Mouse (Mus musculus): Measurements from ENCODE around the gene Sycp2.

Gene Sycp2

DNA sequence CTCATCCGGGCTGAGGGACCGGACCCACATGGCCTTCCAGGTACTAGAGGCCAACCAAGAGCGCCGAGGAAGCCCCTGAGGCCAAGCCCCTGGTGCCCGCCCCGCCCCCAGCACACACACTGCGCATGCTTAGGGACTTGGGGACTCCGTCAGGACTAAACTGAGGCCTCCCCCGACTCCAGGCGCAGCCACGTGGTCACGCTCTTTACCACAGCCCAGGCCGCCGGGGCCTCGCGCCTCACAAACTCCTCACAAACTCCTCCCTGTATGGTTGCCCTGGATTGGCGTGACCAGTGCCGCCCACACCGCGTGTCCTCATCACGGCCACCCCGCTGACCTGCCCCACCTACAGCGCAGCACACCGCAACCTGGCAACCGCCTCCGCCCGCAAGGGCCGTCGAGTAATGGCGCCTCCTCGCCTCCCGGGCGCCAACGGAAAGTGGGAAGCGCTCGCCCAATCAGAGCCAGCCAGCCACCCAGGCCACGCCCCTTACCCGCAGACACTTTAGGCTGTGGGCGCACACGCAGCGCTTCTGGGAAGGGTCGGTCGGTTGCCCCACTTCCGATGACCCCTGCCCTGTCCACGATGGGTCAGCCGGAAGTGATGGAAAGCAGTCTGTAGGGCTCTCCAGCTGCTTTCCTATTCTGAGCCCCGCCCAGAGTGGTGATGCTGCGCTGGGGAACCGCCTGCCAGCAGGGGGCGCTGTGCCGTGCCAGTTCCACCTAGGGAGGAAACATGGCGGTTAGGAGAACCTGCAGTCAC lies at the start of gene Sycp2:
Gene Sycp2 (minus strand): TSS at position 633 of the 763 bp plus-strand sequence.
- peak in 1 of 2 experiments; percentile 30 for DNase-seq (ENCODE audit: low spot score in 2 of 2)

DNA sequence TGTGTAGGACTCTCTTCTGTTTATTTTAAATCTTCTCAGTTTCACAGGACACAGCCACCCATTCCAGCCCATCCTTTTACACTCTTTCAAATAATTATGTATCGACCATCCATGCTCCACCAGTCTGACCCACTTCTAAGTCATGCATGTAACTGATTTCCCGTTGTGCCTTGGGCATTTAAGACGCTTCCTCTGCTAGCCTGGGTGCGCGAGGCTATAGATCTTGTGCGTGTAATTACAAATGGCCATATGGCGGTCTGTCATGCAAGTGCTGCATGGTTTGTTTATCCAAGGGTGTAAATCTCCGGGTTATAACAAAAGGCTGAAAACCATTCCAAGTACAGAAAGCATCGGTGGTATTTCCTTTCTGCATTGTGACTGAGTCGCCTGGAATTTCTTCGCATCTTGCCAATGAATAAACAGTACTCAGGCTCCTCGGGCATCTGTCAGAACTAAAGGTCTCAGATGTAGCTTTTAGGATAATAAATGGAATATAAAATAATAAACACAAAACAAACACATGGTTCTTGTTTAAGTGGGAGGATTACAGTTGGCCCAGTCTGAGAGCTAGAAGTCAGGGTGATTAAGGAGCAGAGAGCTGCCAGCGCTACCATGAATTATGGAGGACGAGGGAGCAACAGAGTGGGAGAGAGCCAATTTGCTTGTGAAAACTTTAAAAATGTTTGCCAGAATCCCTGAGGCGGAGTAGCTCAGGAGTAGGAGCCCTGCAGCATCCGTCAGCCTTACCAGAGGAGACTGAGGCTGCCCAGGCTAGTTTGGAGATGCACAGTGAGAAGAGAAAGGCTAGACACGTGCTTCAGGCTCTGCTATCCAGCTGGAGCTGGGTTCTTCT lies 47.4 kb upstream of the Sycp2 start:
- DNase-seq (ENCODE audit: low spot score in 2 of 2) = no peak

DNA sequence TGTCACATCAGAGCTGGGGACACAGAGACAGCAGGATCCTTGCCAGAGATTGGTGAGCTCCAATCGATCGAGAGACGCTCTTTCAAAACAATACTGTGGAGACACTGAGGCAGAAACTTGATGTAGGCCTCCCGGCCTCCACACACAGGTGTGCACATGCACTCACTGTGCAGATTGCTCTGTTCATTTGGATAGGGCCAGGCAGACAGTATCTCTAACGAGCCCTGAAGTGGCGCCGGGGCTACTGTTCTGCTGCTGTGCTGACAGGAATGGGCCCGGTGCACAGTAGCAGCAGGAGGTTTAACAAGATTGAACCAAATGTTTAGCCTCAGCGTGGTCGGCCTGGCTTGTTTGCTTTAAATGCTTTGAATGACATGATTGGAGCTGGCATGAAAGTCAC lies 43.5 kb upstream of the Sycp2 start:
- no peak for DNase-seq (ENCODE audit: low spot score in 2 of 2)

DNA sequence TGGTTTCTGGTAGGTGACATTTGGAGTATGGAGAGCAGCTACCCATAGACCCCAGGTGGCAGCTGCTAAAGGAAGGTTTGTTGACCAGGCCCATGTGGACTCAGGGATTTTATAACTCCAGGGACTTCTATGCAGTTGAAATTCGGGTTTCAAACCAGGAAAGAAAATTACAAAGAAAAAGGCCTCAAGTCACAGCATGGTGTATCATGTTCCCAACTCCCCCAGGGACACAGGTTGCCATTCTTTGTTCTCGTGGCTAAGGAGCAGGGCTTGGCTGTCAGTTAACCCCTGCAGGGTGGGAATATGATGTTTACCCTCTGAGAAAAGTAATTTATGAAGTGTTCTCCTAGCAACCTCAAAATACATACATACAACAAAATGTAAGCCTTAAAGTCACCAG lies 42.8 kb upstream of the Sycp2 start:
- no peak for DNase-seq (ENCODE audit: low spot score in 2 of 2)

DNA sequence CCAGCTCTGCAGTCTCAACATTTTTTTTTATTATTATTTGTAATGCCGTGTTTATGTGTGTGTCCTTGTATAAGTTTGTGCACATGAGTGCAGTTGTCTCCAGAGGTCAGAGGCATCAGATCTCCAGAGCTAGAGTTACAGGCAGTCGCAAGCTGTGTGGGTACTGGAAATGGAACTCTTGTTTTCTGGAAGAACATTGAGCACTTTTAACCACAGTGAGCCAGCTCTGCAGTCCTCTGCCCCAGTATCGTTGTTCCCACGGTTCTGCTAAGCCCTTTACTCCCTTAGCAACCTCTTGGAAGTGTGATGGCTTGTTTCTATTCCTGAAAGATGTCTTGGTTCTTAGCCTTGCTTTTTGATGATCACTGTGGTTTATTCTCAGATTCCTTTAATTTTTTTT lies 41.9 kb upstream of the Sycp2 start:
- DNase-seq (ENCODE audit: low spot score in 2 of 2) = no peak

DNA sequence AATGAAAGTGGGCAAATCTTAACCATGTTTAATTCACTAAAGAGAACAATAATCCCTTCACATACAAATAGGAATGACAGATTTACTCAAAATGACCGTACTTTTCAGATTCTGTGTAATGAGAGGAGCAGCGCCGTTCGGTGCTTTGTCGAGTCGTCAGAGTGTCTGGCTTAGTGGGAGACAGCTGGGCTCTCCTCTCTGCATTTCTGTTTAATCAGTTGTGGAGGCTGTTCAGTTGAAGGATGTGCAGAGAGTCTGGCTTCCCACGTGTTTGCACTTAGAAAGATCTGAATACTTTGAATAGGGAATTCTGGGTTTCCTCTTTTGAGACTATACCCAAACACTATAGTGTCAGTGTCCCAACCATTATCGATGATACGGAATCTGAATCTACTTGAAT lies 29.8 kb upstream of the Sycp2 start:
- DNase-seq (ENCODE audit: low spot score in 2 of 2) = no peak

DNA sequence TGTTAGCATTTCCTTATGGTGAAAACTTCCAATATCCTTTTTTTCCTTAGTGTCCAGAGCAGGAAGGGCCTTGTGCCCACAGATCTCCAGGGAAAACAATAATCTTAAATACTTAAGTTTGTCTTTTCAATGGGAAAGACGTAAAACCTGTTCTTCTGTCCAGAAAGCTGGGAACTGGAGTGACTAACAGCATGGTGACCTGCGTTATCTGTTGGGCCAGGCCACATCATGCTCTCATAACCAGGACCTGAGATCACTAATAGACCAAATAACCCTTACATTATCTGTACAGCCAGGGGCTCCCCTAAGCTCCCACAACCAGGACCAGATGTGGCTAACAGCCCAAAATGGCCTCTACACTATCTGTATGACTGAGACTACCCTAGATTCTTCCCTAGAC lies 26.4 kb upstream of the Sycp2 start:
- no peak for DNase-seq (ENCODE audit: low spot score in 2 of 2)

DNA sequence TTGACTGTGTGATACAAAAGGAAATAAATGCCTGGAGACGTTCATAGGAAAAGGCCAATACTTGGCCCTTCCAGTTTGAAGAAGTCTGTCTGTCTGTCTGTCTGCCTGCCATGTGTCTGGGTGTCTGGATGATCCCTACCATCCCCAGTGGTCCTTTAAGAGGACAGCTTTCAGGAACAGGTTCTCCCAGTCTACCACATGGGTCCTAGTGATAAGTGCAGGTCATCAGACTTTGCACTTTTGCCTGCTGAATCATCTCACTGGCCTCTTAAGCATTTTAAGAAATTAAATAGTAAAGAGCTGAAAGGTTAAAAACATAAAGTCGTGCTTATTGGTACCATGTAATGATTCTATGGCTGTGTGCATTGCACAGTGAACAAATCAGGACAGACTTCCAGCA lies 26.0 kb upstream of the Sycp2 start:
- no peak for DNase-seq (ENCODE audit: low spot score in 2 of 2)

DNA sequence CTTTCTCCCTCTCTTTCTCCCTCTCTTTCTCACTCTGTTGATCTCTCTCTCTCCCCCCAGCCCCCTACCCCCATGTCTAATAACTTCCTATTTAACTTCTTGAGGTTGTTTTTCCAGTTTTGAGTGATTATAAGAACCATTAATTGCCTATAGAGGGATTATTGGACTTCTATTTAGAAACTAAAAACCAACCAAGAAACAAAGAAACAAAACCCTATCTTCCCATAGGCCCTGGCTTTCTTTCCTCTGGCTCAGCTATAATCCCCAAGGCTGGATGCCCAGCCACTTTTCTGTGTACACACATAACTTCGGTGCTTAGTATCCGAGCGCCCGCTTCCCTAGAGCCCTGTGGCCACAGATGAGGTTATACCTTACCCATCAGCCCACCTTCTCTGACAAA lies 22.7 kb upstream of the Sycp2 start, which contains the start of gene Cdh26:
Gene Cdh26 (plus strand): TSS at position 301 of the 400 bp plus-strand sequence.
- no peak for DNase-seq (ENCODE audit: low spot score in 2 of 2)

DNA sequence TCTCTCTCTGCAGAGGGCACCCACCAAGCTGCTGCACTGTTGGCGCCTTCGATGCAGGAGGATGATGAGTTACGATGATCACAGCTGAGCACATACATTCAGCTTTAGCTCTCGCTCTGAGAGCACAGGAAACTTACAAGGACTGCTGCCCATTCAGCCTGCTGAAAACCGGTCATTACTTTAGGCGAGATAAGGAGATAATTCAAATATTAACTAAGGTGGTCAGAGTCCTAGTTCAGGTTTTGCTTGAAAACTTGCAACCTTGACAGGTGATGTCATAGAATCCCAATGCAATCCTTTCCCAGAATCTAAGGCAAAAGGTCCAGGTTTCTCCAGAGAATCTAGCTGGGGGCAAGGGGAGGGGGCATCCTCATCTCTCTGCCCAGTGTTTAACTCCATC lies 21.9 kb upstream of the Sycp2 start:
- DNase-seq (ENCODE audit: low spot score in 2 of 2) = no peak

DNA sequence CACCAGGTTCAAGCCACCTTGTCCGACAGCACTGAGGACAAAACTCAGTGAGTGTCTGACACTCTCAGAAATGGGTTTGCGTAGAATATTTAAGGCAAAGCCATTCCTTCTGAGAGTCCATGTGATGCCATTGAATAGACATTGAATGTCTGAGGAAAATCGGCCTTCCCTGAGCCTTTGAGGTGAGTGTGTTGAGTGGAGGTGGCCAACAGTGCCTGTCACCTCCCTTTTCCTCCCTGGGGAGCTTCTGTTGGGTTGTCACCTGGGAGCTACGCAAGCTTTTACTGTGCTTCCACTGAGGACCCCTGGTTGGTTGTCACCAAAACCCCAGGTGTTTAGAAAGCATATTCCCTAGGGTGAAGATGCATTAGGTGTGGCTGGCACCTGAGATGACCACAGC lies 21.2 kb upstream of the Sycp2 start:
- DNase-seq (ENCODE audit: low spot score in 2 of 2) = no peak

DNA sequence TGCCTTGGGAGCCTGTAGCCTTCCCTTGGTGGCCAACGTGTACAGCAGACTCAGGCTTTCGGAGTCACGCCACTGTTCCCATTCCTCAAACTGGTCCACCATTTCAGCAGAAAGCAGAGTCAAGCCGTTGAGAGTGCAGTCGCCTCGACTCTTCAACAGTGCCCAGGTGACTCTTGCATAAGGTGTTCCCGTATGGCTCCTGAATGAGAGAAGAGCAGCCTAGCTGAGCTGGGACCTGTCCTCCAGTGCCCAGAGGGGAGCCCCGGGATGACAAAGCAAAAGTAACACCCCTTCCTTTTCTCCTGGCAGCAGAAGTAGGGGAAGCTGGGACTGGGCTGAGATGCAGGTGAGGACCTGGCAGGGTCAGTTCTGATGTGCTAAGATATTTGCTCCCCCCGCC lies 20.7 kb upstream of the Sycp2 start:
- no peak for DNase-seq (ENCODE audit: low spot score in 2 of 2)

DNA sequence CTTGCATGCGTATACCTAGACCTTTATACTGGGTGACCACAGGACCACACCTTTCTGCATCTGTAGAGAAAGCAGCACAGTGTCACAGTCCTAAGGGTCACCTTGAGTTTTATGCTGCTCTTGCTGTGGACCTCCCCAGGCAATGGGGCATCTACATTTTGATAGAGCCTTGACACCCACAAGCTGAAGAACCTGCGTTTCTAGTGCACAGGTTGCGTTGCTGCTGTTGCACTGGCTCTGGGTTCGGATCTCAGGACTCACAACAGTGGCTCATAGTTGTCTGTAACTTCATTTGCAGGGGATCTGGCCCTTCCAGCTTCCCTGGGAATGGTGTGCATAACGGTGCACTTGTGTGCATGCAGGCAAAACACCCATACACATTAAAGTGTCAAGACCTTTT lies 19.7 kb upstream of the Sycp2 start:
- no peak for DNase-seq (ENCODE audit: low spot score in 2 of 2)

DNA sequence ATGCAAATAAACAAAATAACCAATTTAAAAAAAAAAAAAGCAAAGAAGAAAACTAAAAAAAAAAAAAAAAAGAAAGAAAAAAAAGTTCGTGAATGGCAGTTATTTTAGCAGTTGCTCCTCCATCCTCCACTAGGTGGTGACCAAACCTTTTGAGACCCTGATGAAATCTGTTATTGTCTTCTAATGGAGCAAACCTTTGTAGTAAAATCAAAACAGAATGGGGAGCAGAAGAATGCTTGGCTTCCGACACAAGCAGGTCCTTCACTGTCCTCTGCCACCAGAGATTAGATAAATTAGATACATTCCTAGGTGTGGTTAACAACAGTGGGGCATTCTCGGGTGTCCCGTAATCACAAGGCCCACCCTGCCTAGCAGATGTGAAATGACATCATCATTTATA lies 18.7 kb upstream of the Sycp2 start:
- peak; percentile 0 to 16 for DNase-seq (ENCODE audit: low spot score in 2 of 2)

DNA sequence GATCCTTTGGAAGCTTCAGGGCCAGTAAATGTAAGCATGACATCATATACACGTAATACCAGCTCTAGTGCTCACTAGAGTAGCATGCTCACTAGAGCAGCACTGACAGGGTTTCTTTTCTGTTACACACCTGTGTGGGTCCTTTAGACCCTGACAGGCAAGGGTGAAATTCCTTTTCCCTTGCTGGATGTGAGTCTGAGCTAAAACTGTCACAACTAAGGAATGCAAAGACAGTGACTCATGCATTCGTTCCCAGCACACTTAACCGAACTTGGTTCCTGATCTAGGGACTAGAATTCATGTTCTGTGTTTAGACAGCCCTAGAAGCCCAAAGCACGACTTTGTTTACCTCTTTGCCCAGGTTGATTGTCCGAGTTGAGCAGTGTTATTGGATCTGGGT lies 15.7 kb upstream of the Sycp2 start:
- peak; percentile 0 to 1 for DNase-seq (ENCODE audit: low spot score in 2 of 2)

DNA sequence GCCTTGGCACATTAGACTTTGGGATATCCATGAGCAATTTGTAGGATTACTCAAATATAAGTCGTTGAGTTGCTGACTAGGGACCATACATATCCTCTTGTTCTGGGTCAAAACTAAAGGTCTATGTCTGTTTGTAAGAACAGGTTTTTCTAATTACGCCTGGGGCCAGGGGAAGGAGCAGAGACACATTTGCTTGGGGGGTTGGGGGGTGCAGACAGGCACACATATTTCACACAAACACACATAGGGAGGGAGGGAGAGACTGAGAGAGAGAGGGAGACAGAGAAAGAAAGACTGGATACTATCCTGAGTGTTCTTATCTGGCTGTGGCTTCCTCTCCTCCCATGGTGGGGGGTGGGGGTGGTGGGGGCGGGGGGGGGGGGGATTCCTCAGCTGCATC lies 14.7 kb upstream of the Sycp2 start:
- peak in 1 of 2 experiments; percentile 4 for DNase-seq (ENCODE audit: low spot score in 2 of 2)

DNA sequence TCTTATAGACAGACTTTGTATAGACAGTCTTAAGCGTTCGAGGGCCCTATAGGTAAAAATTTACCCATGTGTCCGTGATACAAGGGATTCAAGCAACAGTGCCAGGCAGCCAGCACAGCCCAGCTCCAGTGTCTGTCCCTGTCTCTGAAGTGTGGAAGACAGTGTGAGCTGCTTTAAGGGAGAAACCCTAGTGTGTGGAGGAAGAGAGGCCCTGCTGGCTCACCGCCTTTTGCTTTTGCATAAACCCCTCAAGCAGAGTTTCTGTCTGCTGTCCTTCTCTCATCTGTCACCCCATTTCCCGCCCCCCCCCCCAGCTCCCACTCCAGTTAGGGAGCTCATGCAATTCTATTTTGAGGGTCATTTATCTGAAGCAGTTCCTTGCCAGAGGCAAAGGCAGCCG lies 14.1 kb upstream of the Sycp2 start:
- no peak for DNase-seq (ENCODE audit: low spot score in 2 of 2)

DNA sequence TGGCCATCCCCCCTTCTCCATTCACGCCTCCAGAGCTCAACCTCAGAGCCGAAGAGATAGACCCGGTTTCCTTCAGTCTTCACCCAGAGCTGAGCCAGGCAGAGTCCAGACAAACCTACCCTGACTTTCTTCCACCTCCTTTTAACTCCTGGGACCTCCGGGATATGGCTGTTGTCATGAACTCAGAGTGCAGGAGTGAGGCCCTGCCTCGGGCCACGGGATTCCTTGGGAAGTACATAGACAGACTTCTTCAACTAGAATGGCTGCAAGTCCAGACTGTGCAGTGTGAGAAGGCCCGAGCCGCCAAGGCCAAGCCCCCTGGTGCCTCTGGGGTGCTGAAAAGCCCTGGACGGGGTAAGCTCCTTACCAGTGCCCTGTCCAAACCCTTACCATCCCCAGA lies 13.1 kb upstream of the Sycp2 start:
- DNase-seq (ENCODE audit: low spot score in 2 of 2) = peak in 1 of 2 experiments; percentile 1

DNA sequence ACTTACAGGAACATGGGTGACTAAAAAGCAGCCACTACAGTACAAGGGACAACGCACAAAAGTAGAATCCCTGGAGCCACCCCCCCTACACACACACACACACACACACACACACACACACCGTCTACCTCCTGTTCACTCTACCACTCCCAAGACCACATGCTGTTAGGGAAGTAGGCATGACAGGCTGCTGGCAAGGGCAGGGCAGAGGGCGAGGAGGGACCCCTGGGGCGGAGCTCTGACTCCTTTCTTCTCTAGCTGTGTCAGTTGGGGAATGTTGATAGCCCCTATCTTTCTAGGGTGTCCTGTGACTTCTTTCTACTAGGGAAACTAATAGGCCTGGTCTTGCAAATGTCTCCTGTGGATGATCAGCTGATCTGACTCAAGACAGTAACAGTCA lies 9.5 kb upstream of the Sycp2 start:
- DNase-seq (ENCODE audit: low spot score in 2 of 2) = peak in 1 of 2 experiments; percentile 27

DNA sequence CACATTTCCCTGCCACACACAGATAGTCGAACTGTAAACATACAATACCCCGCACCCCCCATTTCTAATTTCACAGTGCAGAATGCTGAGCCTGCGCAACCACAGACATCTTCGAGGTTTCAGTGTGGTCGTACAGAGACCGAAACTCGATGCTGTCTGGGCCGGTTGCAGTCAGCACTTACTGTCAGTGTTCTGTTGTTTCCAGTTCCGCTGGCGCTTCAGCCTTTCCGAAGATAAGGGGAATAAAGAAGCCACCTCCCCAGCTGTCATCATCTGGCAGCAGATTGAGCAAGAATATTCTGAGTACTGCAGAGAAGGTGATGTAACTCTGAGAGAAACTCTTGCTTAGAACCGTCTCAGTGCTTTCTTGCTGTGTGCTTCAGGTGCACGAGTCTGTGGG lies 8.9 kb upstream of the Sycp2 start:
- DNase-seq (ENCODE audit: low spot score in 2 of 2) = peak; percentile 5 to 31

DNA sequence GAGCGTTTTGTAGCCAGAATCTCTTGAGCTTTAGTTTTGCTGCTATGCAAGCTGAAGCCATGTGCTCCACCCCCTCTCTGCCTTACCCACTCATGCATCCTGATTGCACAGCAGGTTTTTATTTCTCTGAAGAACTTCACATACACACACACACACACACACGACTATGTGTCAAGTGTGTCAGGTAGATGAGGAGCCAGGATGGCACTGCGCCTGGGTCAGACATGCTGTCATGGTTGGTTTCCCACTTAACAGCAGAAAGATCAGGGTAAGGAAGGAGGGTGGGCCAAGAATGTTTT lies 7.6 kb upstream of the Sycp2 start:
- no peak for DNase-seq (ENCODE audit: low spot score in 2 of 2)

DNA sequence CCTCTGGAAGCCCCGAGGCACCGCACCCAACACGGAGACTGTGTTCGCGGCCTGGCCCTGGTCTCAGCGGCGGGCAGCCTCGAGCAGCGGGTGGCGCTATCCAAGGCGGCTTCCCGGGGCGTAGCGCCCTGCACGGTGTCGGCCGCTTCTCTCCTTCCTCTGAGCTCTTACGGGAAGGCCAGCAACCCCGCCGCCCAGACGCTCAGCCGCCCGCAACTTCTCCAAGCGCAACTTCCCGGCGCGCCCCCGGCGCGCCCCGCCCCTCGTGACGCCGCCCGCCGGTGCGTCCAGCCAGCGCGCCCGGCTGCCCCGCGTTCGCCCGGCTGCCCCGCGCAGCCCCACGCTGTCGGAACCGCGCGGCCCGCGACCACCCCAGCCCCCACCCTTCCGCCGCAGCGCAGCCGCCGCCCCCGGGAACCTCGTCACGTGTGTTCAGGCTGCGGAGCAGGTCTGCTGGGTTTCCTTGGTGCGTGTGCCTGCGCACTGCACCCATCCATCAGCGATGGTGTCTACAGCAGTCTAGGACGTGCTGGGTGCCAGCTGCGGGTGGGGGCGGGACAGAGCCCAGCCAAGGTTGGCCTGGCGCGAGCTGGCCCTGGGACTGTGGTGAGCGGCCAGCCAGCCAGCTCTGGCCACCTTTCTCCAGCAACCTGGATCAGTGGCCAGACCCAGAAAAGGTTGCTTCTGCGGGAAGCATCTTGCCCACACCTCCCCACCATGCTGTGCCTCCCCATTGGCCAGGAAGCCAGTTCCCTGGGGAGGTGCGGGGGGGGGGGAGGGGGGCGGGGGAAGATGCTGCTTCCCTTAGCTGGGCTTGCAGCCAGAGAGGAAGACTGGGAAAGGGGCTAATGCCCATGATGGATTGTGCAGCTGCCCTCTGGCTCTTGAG lies 7.0 kb upstream of the Sycp2 start, which contains the start of the genes Ppp1r3d and Fam217b:
Gene Ppp1r3d (minus strand): TSS at position 212 of the 889 bp plus-strand sequence.
Gene Fam217b (plus strand): TSS at position 264 of the 889 bp plus-strand sequence.
- DNase-seq (ENCODE audit: low spot score in 2 of 2) = peak; percentile 9 to 33

Data from spleen, postnatal 10 days (tissue).